Mouse (Mus musculus) limb, embryonic 10.5 days (tissue): Measurements from ENCODE around the gene Mrps21. TPM values are rescaled to one million over a fixed set of nuclear protein-coding genes. Genes with fewer than 3 reads are reported as not detected.
"Not testable (repeated sequence)": the region's sequence is repeated elsewhere in the genome, so short reads cannot be mapped to it uniquely, and the experiment has no call there.

ENCODE experiments used
- DNase-seq: peaks from one replicate; pipeline ENCODE4 v3.0.0-alpha.2; 2017; ENCODE audit warnings: low spot score
- H3K27ac ChIP-seq: fragments of 300-500 bp; sonication (generic); 2 replicates; pipeline ENCODE4 v1.5.1; 2016; ENCODE audit warnings: mild to moderate bottlenecking
- H3K27me3 ChIP-seq: fragments of 300-500 bp; sonication (generic); 2 replicates; pipeline ENCODE4 v1.6.1; 2016; ENCODE audit warnings: low read depth, mild to moderate bottlenecking; ENCODE audit not compliant: poor library complexity, severe bottlenecking
- H3K36me3 ChIP-seq: fragments of 300-500 bp; sonication (generic); 2 replicates; pipeline ENCODE4 v1.6.1; 2016; ENCODE audit warnings: mild to moderate bottlenecking, moderate library complexity
- H3K4me1 ChIP-seq: fragments of 300-500 bp; sonication (generic); 2 replicates; pipeline ENCODE4 v1.6.1; 2016
- H3K4me3 ChIP-seq: fragments of 300-500 bp; sonication (generic); 2 replicates; pipeline ENCODE4 v1.5.1; 2016; ENCODE audit warnings: mild to moderate bottlenecking, moderate library complexity
- H3K9me3 ChIP-seq: fragments of 300-500 bp; sonication (generic); replicated peaks from 2 replicates; pipeline ENCODE4 v1.6.1; 2016; ENCODE audit warnings: mild to moderate bottlenecking
- WGBS: fragments of 180-500 bp; shearing (Covaris S2); methylation state at CpG from one replicate; pipeline ENCODE4 v1.1.7; 2016; 5-methylcytosine and 5-hydroxymethylcytosine counted together
- polyA plus RNA-seq: library from polyadenylated mRNA; unstranded; fragments of >200 nt; fragmentation: Nextera tagmentation; extraction: Ambion mirVana; gene quantifications from 2 replicates; pipeline ENCODE4 v1.2.1, GENCODE M21; 2016

Gene Mrps21
- polyA plus RNA-seq, result 357 and 376 TPM in 2 replicates

DNA sequence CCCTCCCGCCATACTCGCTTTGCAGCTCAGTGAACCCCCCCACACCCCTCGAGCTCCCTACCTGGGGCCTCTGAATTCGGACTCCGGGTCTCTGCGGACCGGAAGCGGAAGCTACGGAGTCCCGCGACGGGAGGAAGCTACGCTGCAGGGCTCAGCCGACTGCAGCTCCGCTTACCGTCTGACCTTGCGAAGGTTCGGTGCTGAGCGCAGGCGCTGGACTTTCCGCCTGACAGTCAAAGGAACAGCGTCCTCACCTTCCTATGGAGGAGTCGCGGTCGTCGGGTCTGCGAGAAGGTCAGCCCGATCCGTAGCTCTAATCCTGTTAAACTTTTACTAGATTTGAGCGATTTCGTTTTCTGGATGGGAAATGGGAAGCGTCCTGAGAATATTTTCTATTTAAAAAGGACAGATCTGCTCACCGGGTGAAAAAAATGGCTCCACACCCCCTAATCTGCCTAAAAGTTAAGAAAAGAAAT is at the start of gene Mrps21:
Mrps21 (minus strand) TSS at position 128 of the 476 bp plus-strand sequence.
- Histone ChIP-seq H3K27ac (peak within 1 kb of the TSS; percentile 84), H3K36me3 (peaks cover 44% of the 10 kb centered on the region), H3K4me3 (peak within 1 kb of the TSS; percentile 62), H3K9me3 (no peaks in the 10 kb centered on the region), H3K27me3 (no peaks in the 10 kb centered on the region), H3K4me1 (peaks cover 17% of the 10 kb centered on the region)
- under 1% methylated on average over 33 of the region's 33 CpGs for WGBS
- DNase-seq, result peak; percentile 91

DNA sequence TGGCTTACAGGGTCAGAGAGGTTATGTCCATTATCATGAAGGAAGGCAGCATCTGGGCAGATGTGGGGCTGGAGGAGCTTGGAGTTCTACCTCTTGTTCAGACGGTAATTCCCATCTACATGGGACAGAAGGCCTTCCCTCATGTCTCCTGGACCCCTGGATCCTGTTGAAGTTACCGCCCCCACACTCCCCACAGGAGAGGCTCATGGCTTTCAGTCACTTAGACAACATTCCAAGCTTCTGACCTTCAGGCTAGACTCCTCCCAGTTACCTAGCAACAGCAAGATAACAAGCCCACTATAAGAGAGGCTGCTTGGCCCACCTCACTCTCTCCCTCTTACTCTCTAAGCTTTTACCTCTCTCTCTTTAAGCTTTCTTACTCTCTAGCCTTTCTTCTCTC is 49.2 kb upstream of the Mrps21 start:
- WGBS, result 71% methylated on average over 2 of the region's 2 CpGs
- H3K9me3 ChIP-seq, H3K4me3 ChIP-seq, H3K27ac ChIP-seq, H3K27me3 ChIP-seq, H3K4me1 ChIP-seq, DNase-seq, H3K36me3 ChIP-seq: not testable (repeated sequence)

DNA sequence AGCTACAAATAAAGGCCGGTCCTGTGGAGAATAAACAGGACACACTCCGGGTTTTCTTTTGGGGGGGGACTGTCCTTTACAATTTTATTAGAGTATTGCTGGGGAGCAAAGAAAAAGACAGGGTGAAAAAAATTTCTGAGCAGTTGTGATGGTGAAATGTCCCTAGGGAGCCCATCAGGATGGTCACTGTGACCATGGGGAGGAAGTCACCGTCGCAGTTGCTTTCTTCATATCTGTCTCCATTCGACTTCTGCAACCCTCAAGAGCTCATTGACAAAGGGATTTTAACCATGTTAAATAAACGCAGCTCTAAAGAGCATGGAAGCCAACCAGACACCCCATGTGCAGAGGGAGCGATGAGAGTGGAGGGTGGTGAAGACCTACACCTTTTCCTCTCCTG is 45.4 kb upstream of the Mrps21 start:
- Histone ChIP-seq H3K9me3 (no peaks in the 10 kb centered on the region), H3K27ac (no peak overlapping the region), H3K4me3 (no peak overlapping the region), H3K36me3 (no peaks in the 10 kb centered on the region), H3K27me3 (no peaks in the 10 kb centered on the region), H3K4me1 (no peaks in the 10 kb centered on the region)
- DNase-seq, result no peak
- WGBS, result 79% methylated on average over 7 of the region's 7 CpGs

DNA sequence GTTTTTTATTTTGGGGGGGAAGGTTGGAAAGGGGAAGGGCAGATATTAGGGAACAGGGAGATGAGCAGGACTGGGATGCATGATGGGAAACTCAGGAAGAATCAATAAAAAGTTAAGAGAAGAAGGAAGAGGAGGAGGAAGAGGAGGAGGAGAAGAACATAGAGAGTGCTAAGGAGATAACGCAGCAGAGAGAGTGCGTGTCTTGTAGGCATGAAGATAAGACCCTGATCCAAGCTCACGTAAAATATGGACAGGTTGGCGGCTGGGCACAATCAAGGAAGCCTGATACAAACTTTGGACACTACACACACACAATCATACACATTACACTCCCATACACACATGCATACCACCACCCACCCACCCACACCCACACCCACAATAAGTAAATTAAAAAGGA is 43.4 kb upstream of the Mrps21 start:
- Histone ChIP-seq H3K4me3 (no peak overlapping the region), H3K4me1 (no peaks in the 10 kb centered on the region), H3K27me3 (no peaks in the 10 kb centered on the region), H3K27ac (no peak overlapping the region), H3K9me3 (no peaks in the 10 kb centered on the region), H3K36me3 (no peaks in the 10 kb centered on the region)
- 94% methylated on average over 4 of the region's 4 CpGs for WGBS
- DNase-seq, result no peak

- no peak for DNase-seq
- Histone ChIP-seq H3K27me3 (0 out of 2 replicates have a peak, but pooled peaks cover 5% of the 10 kb centered on the region), H3K4me3 (no peak overlapping the region), H3K36me3 (no peaks in the 10 kb centered on the region), H3K4me1 (peaks cover 44% of the 10 kb centered on the region), H3K27ac (no peak overlapping the region), H3K9me3 (no peaks in the 10 kb centered on the region)
- 52% methylated on average over 4 of the region's 4 CpGs for WGBS
Measured at GRCm38 (mm10) chr3:95907613-95908012, 36.3 kb upstream of the Mrps21 start.

DNA sequence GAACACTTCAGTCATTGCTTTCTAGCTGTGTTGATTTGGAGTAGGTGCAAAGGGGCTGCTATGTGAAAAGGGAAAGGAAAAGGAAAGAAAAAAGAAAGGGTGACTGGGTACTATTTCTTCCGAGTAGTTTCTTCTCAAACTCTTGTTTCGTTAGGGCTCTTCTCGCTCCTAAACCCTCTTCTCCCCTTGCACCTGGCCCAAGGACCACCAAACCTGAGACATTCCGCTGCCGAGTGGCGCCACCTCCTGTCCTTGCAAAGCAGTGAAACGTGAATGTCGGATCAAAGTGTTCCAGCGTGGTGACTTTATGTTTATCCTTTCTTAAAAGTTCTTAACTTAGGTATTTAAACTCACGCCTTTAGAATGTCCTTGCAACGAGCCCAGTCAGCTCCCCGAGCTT is 35.5 kb upstream of the Mrps21 start:
- peaks cover 4% of the 10 kb centered on the region for H3K36me3 ChIP-seq
- DNase-seq, result peak; percentile 83
- WGBS, result under 1% methylated on average over 12 of the region's 12 CpGs
- H3K9me3 ChIP-seq, result no peaks in the 10 kb centered on the region
- H3K4me1 ChIP-seq, result peaks cover 52% of the 10 kb centered on the region
- H3K4me3 ChIP-seq, result peak overlapping the region; percentile 60
- H3K27me3 ChIP-seq, result 0 out of 2 replicates have a peak, but pooled peaks cover 5% of the 10 kb centered on the region
- H3K27ac ChIP-seq, result peak overlapping the region; percentile 96; the same call in 1 of the 2 replicates

DNA sequence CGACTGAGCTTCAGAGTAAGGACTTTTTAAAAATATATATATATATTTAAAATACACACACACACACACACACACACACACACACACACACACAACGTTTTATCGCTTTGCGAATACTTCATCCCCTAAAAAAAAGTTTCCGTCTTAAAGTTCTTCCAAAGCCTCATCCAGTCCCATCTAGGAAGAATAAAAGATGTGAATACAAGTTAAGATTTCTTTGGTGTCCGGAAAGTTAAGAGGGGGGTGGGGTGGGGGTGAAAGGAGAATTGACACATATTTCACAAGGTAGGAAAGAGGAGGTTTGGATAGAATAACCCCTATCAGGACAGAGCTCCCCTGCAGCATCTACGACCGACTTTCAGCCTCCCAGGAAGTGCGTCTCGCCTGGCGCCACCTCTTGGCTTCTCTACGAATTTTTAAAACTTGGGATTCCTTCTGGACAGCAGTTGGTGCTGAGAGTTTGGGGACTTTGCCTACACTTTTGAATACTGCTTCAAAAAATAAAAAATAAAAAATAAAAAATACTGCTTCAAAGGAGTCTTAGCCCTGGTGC is 34.7 kb upstream of the Mrps21 start:
- peak; percentile 73 for DNase-seq
- peaks cover 60% of the 10 kb centered on the region for H3K4me1 ChIP-seq
- 0 out of 2 replicates have a peak, but pooled peaks cover 5% of the 10 kb centered on the region for H3K27me3 ChIP-seq
- H3K4me3 ChIP-seq, result peak overlapping the region; percentile 60
- peak overlapping the region; percentile 96 for H3K27ac ChIP-seq
- peaks cover 13% of the 10 kb centered on the region for H3K36me3 ChIP-seq
- H3K9me3 ChIP-seq, result no peaks in the 10 kb centered on the region
- WGBS, result 0% methylated on average over 12 of the region's 12 CpGs

DNA sequence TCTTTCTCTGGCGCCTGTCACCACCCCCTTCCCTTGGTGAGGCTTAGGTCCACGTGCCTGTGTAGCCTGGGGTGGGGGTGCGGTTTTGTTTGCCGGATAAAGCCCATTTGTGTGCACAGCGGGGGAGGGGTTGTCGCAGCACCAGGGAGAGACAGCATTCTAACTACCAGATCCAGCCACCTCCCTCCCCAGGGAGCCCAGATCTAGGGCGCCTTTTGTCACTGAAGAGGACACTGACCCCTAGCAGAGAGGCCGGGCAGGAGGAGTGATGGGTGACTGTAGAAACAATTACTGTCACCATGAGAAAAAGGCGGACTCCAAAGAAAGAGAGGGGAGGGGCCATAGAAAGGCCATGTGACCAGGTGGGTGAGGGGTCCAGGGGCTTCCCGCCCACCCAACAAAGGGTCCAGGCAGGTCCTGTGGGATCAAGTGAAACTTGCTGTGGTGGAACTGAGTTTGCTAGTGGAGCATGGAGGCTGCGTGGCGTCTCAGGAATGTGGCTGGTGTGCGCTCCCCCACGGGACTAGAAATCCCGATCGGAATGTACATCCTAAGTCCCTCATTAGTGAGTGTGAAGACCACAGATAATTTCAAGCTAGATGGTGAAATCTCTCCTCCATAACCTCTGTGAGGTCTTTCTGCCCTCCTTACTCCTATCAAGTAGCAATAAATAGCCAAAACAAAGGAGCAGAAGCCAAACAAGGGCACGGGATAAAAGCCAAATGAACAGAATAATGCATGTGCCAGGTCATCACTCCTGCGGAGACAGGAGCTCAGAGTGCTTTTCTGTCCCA is 34.0 kb upstream of the Mrps21 start:
- H3K27me3 ChIP-seq, result 0 out of 2 replicates have a peak, but pooled peaks cover 5% of the 10 kb centered on the region
- peak overlapping the region; percentile 96 for H3K27ac ChIP-seq
- peak overlapping the region; percentile 60 for H3K4me3 ChIP-seq
- peak; percentile 83 for DNase-seq
- H3K4me1 ChIP-seq, result peaks cover 61% of the 10 kb centered on the region
- H3K36me3 ChIP-seq, result peaks cover 20% of the 10 kb centered on the region
- under 1% methylated on average over 18 of the region's 18 CpGs for WGBS
- H3K9me3 ChIP-seq, result no peaks in the 10 kb centered on the region

DNA sequence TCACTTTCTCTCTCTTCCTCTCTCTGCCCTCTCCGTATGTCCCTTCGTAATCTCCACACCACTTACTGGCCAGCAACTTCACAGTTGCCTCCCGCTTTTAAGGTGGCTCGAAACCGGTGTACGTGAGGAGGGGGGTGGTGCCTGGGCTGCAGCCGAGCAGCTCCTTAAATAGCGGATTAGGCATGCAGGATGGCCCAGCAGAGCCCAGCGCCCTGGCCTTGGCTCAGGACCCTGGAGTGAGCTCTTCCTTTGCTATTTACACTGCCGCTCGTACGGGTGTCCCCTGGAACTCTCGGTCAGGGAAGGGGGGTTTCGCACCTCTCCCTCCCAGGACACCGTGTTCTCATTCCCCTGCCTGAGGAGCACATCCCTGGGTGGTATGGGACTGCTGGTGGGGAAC is 33.2 kb upstream of the Mrps21 start, which contains the start of gene Car14:
Car14 (minus strand) TSS at position 124 of the 400 bp plus-strand sequence.
- Histone ChIP-seq H3K27me3 (0 out of 2 replicates have a peak, but pooled peaks cover 5% of the 10 kb centered on the region), H3K27ac (peak within 1 kb of the TSS; percentile 96), H3K36me3 (peaks cover 27% of the 10 kb centered on the region), H3K9me3 (no peaks in the 10 kb centered on the region), H3K4me3 (peak within 1 kb of the TSS; percentile 60), H3K4me1 (peaks cover 61% of the 10 kb centered on the region)
- DNase-seq, result peak; percentile 76
- WGBS, result 0% methylated on average over 15 of the region's 15 CpGs

DNA sequence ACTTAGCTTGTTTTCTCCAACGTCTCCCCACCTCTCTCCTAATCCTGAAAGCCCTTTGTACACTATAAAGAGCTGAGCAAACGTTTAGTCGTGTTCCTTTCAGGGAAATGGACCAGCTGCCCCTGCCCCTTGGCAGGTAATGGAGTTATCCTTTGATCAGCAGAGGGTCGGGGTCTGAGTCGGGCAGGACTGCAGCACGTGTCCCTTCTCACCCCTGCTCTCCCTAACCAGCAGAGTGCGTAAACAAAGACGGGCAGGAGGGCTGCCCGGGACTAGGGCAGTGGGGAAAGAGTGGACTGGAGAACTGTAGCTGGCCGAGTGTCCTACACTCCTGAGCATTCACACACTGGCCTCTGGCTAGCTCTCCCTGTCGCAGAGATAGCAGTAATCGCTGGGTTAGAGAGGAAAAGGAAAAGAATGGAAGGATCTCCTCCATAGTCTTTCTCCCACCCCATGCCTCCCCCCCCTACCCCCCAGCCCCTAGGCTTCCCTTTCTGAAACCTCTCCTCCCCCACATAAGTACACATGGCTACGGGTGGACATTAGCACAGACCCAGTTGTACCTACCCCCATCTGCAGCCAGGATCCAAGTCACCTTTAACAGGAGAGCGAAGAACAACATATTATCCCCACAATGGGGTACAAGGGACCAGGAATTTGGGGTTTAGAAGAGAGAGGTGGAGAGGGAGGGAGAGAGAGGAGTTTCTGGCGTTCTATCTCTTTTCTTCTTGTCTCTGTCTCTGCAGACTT is 32.6 kb upstream of the Mrps21 start:
- Histone ChIP-seq H3K9me3 (no peaks in the 10 kb centered on the region), H3K4me3 (peak overlapping the region; percentile 60), H3K36me3 (peaks cover 34% of the 10 kb centered on the region), H3K27ac (peak overlapping the region; percentile 96), H3K4me1 (peaks cover 61% of the 10 kb centered on the region), H3K27me3 (0 out of 2 replicates have a peak, but pooled peaks cover 5% of the 10 kb centered on the region)
- 1% methylated on average over 15 of the region's 15 CpGs for WGBS
- DNase-seq, result peak; percentile 75

- 40% methylated on average over 6 of the region's 6 CpGs for WGBS
- Histone ChIP-seq H3K36me3 (peaks cover 47% of the 10 kb centered on the region), H3K4me3 (peak overlapping the region; percentile 60), H3K4me1 (peaks cover 61% of the 10 kb centered on the region), H3K9me3 (no peaks in the 10 kb centered on the region), H3K27me3 (0 out of 2 replicates have a peak, but pooled peaks cover 4% of the 10 kb centered on the region), H3K27ac (peak overlapping the region; percentile 96)
- no peak for DNase-seq
Measured at GRCm38 (mm10) chr3:95902643-95903042, 31.3 kb upstream of the Mrps21 start.

- H3K36me3 ChIP-seq, result peaks cover 50% of the 10 kb centered on the region
- H3K4me1 ChIP-seq, result peaks cover 59% of the 10 kb centered on the region
- H3K27ac ChIP-seq, result peak overlapping the region; percentile 96
- 0 out of 2 replicates have a peak, but pooled peaks cover under 1% of the 10 kb centered on the region for H3K27me3 ChIP-seq
- no peak for DNase-seq
- no peaks in the 10 kb centered on the region for H3K9me3 ChIP-seq
- peak overlapping the region; percentile 60 for H3K4me3 ChIP-seq
Measured at GRCm38 (mm10) chr3:95902373-95902625, 31.0 kb upstream of the Mrps21 start.
